Comparison of ENCODE assay signal across 16 mouse cellular contexts in the genomic region with DNA sequence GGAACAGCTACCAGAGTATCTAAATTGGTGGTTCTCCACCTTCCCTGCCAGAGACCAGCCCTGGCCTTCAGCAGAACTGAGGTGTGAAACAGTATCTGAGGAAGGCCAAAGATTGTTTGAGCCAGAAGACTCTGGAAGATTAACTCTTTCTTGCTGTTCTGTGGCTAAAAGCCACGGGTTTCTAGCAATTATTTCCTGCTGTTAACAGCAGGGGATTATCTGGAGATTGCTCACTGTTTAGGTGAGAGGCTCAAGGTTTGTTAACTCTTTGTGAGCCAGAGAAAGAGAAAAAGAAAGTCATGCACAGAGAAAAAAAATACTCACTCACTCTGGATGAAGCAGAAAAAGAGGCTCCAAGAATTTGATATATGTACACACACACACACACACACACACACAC.
"Had no signal": no experiment of that assay in that cellular context is flagged by ENCODE, and none has a peak within 500 bp of the region (broad histone marks: within the 10 kb centered on the region; RNA-seq: fewer than 3 reads in every experiment).

No protein-coding gene starts in this region.

- H3K27me3 ChIP-seq: neural tube, embryonic 12.5 days; neural tube, embryonic 13.5 days; neural tube, embryonic 15.5 days; stomach, embryonic 15.5 days had no signal

- H3K36me3 ChIP-seq: neural tube, embryonic 12.5 days; neural tube, embryonic 13.5 days; neural tube, embryonic 15.5 days; stomach, embryonic 15.5 days had no signal

- H3K4me1 ChIP-seq: neural tube, embryonic 12.5 days; neural tube, embryonic 13.5 days; neural tube, embryonic 15.5 days; stomach, embryonic 15.5 days had no signal

- DNase-seq: retina, postnatal 1 day; right cerebral cortex, adult 18-20 months; right cerebral cortex, postnatal 25 days; right cerebral cortex, postnatal 4 days; spleen, adult 18-20 months; thymus, adult 18-20 months; thymus, adult 2 months; thymus, postnatal 14 days; thymus, postnatal 25 days; thymus, postnatal 36 days; thymus, postnatal 4 days had no signal

- H3K9me3 ChIP-seq: neural tube, embryonic 12.5 days; neural tube, embryonic 13.5 days; neural tube, embryonic 15.5 days; stomach, embryonic 15.5 days had no signal

- H3K4me3 ChIP-seq: neural tube, embryonic 12.5 days; neural tube, embryonic 13.5 days; neural tube, embryonic 15.5 days; stomach, embryonic 15.5 days had no signal

- H3K9ac ChIP-seq: neural tube, embryonic 12.5 days; neural tube, embryonic 13.5 days; neural tube, embryonic 15.5 days; stomach, embryonic 15.5 days had no signal

- H3K27ac ChIP-seq: neural tube, embryonic 12.5 days; neural tube, embryonic 13.5 days; neural tube, embryonic 15.5 days; stomach, embryonic 15.5 days; stomach, postnatal 0 days had no signal
